Mouse (Mus musculus): Measurements from ENCODE around the gene Eln. TPM values are rescaled to one million over a fixed set of nuclear protein-coding genes. Genes with fewer than 3 reads are reported as not detected.
A peak's percentile ranks its signal among the peaks of the same experiment; 100 is the strongest.

The Eln gene
- 77.7 and 78.9 TPM in 2 replicates for polyA plus RNA-seq (2015; fragmentation: Nextera tagmentation; extraction: Ambion mirVana)

DNA sequence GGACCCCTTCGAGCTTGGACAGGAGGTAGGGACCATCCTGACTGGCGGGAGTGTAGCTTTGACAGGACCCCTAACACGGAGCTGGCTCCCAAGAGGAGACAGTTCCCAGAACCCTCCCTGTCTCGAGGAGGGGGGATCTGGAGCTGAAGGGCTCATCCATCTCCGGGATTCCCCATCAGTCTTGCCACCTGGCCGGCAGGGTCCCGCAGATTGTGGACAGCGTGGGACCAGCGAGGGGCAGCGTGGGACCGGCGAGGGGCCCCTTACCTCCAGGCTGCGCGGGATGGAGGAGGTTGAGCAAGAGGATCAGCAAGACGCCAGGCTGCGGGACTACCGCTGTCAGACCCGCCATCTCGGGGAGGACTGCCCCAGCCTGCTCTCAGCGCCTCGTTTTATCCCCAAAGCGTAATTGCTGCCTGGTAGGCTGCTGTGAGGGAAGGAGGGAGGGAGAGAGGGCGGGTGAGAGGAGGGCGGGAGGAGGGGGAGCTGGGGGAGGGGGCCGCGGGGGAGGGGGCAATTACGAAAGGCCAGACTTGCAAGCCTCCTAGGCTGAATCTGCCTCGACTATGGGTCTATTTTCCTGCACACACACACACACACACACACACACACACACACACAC lies at the start of gene Eln:
Gene Eln, minus strand, starts transcription at position 434 of the 622 bp plus-strand sequence.
- Histone ChIP-seq H3K9ac (ENCODE audit: low read depth, low read length) (peak within 1 kb of the TSS; percentile 44; the same call in 1 of the 2 replicates), H3K27me3 (ENCODE audit: insufficient read depth, low read length) (no peaks in the 10 kb centered on the region), H3K4me2 (ENCODE audit: low read length) (peak within 1 kb of the TSS; percentile 71), H3K9me3 (replicated peaks; ENCODE audit: low read length) (no peaks in the 10 kb centered on the region), H3K36me3 (ENCODE audit: insufficient read depth, low read length) (no peaks in the 10 kb centered on the region), H3K27ac (peak within 1 kb of the TSS; percentile 54; the same call in 1 of the 2 replicates), H3K4me1 (replicated peaks; ENCODE audit: insufficient read depth, low read length) (no peaks in the 10 kb centered on the region; the same call in 1 of the 2 replicates), H3K4me3 (replicated peaks; ENCODE audit: low read depth, low read length) (peak within 1 kb of the TSS; percentile 32)
- no peak for TF ChIP-seq CTCF (IDR thresholded peaks at IDR 0.05; ENCODE audit: low read depth)
- under 1% methylated on average over 25 of the region's 28 CpGs for WGBS
- ATAC-seq (replicated peaks; ENCODE audit: low FRiP score, low read depth) (peak; percentile 41), DNase-seq (ENCODE audit: low spot score) (peak; percentile 48)

GRCm38 (mm10) chr5:134790080-134790995 lies 43.2 kb upstream of the Eln start:
- Histone ChIP-seq H3K27me3 (ENCODE audit: insufficient read depth, low read length) (no peaks in the 10 kb centered on the region), H3K4me2 (ENCODE audit: low read length) (no peak overlapping the region), H3K9me3 (replicated peaks; ENCODE audit: low read length) (no peaks in the 10 kb centered on the region), H3K9ac (ENCODE audit: low read depth, low read length) (no peak overlapping the region), H3K4me1 (replicated peaks; ENCODE audit: insufficient read depth, low read length) (0 out of 2 replicates have a peak, but pooled peaks cover 5% of the 10 kb centered on the region), H3K4me3 (replicated peaks; ENCODE audit: low read depth, low read length) (no peak overlapping the region), H3K27ac (no peak overlapping the region), H3K36me3 (ENCODE audit: insufficient read depth, low read length) (no peaks in the 10 kb centered on the region)
- ATAC-seq (replicated peaks; ENCODE audit: low FRiP score, low read depth) (no peak), DNase-seq (ENCODE audit: low spot score) (peak; percentile 67)
- WGBS = 29% methylated on average over 15 of the region's 15 CpGs
- peak; percentile 27; the same call in 1 of the 2 replicates for TF ChIP-seq CTCF (IDR thresholded peaks at IDR 0.05; ENCODE audit: low read depth)

DNA sequence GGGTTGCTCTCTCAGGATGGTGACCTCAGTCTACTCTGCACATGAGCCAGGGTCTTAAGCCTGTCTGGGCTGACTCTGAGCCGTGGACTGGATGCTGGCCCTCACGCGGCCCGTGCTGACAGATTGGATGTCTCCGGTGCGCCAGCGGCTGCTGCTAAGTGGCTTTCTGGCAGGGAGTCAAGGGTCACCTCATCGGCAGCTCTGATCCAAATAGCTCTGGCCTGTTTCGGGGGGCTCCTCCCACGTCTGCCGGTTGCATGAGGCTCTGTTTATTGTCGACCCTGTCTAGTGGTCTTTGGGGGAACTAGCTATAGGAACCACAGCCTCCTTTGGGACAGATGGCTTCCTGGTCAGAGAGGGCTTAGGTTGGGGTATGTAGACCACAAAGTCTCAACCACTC lies 41.1 kb upstream of the Eln start:
- DNase-seq (ENCODE audit: low spot score) (peak; percentile 63), ATAC-seq (replicated peaks; ENCODE audit: low FRiP score, low read depth) (no peak)
- H3K27ac ChIP-seq = no peak overlapping the region

DNA sequence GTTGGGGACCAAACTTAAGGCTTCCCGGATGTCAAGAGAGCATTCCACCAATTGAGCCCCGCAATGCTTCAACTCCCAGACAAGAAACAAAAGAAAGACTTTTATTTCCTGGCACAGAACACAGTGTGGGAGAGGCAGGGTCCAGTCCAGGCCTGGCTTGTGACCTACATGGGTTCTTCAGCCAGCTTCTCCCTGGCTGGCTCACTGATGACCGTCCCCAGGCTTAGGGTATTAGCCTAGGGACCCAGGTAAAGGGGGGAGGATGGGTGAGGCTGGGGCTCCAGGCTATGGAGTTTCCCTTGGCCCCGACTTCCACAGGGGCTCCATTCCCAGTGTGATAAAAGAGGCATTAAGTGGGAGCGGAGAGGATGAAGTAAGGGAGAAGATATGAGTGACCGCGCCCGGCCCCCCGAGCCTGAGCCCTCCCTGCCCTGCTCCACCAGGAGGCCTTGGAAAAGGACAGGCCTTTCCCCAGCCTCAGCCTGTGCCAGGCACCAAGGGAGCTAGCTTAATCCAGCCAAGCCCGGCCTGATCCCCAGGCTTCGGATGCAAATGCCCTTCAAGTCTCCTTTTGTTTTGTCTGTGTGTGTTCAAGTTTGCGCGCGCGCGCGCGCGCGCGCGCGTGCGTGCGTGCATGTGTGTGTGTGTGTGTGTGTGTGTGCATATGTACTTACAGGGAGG lies 38.7 kb upstream of the Eln start:
- no peak overlapping the region for H3K4me3 ChIP-seq (replicated peaks; ENCODE audit: low read depth, low read length)
- H3K9ac ChIP-seq (ENCODE audit: low read depth, low read length) = no peak overlapping the region
- no peak for ATAC-seq (replicated peaks; ENCODE audit: low FRiP score, low read depth)
- no peak for DNase-seq (ENCODE audit: low spot score)
- H3K9me3 ChIP-seq (replicated peaks; ENCODE audit: low read length) = no peaks in the 10 kb centered on the region
- 72% methylated on average over 25 of the region's 25 CpGs for WGBS
- H3K27me3 ChIP-seq (ENCODE audit: insufficient read depth, low read length) = no peaks in the 10 kb centered on the region
- no peaks in the 10 kb centered on the region for H3K36me3 ChIP-seq (ENCODE audit: insufficient read depth, low read length)
- H3K4me2 ChIP-seq (ENCODE audit: low read length) = no peak overlapping the region
- H3K27ac ChIP-seq = no peak overlapping the region
- no peak for TF ChIP-seq CTCF (IDR thresholded peaks at IDR 0.05; ENCODE audit: low read depth)
- H3K4me1 ChIP-seq (replicated peaks; ENCODE audit: insufficient read depth, low read length) = 0 out of 2 replicates have a peak, but pooled peaks cover 5% of the 10 kb centered on the region

More for the DNA sequence above, 41.1 kb upstream of the Eln start:
- Histone ChIP-seq H3K4me2 (ENCODE audit: low read length) (no peak overlapping the region), H3K4me1 (replicated peaks; ENCODE audit: insufficient read depth, low read length) (0 out of 2 replicates have a peak, but pooled peaks cover 5% of the 10 kb centered on the region), H3K4me3 (replicated peaks; ENCODE audit: low read depth, low read length) (no peak overlapping the region), H3K36me3 (ENCODE audit: insufficient read depth, low read length) (no peaks in the 10 kb centered on the region), H3K27me3 (ENCODE audit: insufficient read depth, low read length) (no peaks in the 10 kb centered on the region), H3K9me3 (replicated peaks; ENCODE audit: low read length) (no peaks in the 10 kb centered on the region), H3K9ac (ENCODE audit: low read depth, low read length) (no peak overlapping the region)
- 21% methylated on average over 12 of the region's 12 CpGs for WGBS
- TF ChIP-seq CTCF (IDR thresholded peaks at IDR 0.05; ENCODE audit: low read depth) = no peak

GRCm38 (mm10) chr5:134783794-134784193 lies 36.7 kb upstream of the Eln start:
- H3K4me3 ChIP-seq (replicated peaks; ENCODE audit: low read depth, low read length) = no peak overlapping the region

GRCm38 (mm10) chr5:134780963-134781362 lies 33.8 kb upstream of the Eln start:
- Histone ChIP-seq H3K27ac (no peak overlapping the region), H3K36me3 (ENCODE audit: insufficient read depth, low read length) (no peaks in the 10 kb centered on the region), H3K4me3 (replicated peaks; ENCODE audit: low read depth, low read length) (no peak overlapping the region), H3K9ac (ENCODE audit: low read depth, low read length) (no peak overlapping the region), H3K9me3 (replicated peaks; ENCODE audit: low read length) (no peaks in the 10 kb centered on the region), H3K27me3 (ENCODE audit: insufficient read depth, low read length) (no peaks in the 10 kb centered on the region), H3K4me1 (replicated peaks; ENCODE audit: insufficient read depth, low read length) (0 out of 2 replicates have a peak, but pooled peaks cover 4% of the 10 kb centered on the region), H3K4me2 (ENCODE audit: low read length) (no peak overlapping the region)
- TF ChIP-seq CTCF (IDR thresholded peaks at IDR 0.05; ENCODE audit: low read depth) = peak; percentile 55
- no peak for ATAC-seq (replicated peaks; ENCODE audit: low FRiP score, low read depth)
- no peak for DNase-seq (ENCODE audit: low spot score)

More at GRCm38 (mm10) chr5:134783794-134784193, 36.7 kb upstream of the Eln start:
- 63% methylated on average over 2 of the region's 2 CpGs for WGBS
- no peaks in the 10 kb centered on the region for H3K9me3 ChIP-seq (replicated peaks; ENCODE audit: low read length)
- TF ChIP-seq CTCF (IDR thresholded peaks at IDR 0.05; ENCODE audit: low read depth) = no peak
- 0 out of 2 replicates have a peak, but pooled peaks cover 5% of the 10 kb centered on the region for H3K4me1 ChIP-seq (replicated peaks; ENCODE audit: insufficient read depth, low read length)
- H3K27me3 ChIP-seq (ENCODE audit: insufficient read depth, low read length) = no peaks in the 10 kb centered on the region
- ATAC-seq (replicated peaks; ENCODE audit: low FRiP score, low read depth) = no peak
- no peak overlapping the region for H3K4me2 ChIP-seq (ENCODE audit: low read length)
- no peak overlapping the region for H3K9ac ChIP-seq (ENCODE audit: low read depth, low read length)
- H3K27ac ChIP-seq = no peak overlapping the region
- H3K36me3 ChIP-seq (ENCODE audit: insufficient read depth, low read length) = no peaks in the 10 kb centered on the region
- no peak for DNase-seq (ENCODE audit: low spot score)

Data from kidney, postnatal 0 days (tissue).